Mouse (Mus musculus) kidney, adult 2 months (tissue): ENCODE measurements around the gene Sox30.

Experiments used
- CTCF ChIP-seq: fragments of 200-500 bp; conservative IDR thresholded peaks from 2 replicates; pipeline ENCODE4 v1.5.1; 2011; ENCODE audit warnings: low read depth, mild to moderate bottlenecking, control low read depth, low read length, moderate library complexity, mixed read lengths; ENCODE audit not compliant: insufficient read depth, insufficient read length
- POLR2A ChIP-seq: fragments of 200-500 bp; IDR thresholded peaks from one replicate; pipeline ENCODE4 v1.6.1; 2011; ENCODE audit warnings: low read depth, low read length, control low read depth

DNA sequence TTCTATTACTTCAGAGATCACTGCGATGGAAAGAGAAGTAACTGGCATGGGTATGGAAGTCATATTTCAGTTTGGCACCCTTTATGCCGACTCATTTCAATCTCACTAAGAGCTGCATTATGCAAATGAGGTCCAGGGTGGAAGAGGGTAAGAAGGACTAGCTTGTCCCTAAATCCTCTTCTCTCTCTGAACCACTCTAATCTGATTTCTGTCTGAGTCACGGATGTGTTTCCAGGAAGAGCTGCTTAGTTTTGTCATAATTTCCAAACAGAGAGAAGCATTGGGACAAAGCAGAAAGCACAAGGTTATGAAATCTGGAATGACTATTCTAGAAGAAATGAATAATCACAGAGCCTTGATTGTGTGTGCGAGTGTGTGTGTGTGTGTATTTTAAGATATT lies 13.2 kb upstream of the Sox30 start:
- TF ChIP-seq POLR2A: no peak
- no peak for TF ChIP-seq CTCF
